Mouse (Mus musculus) liver, embryonic 15.5 days (tissue): ENCODE results near the gene Gpr19. TPM values are rescaled to one million over a fixed set of nuclear protein-coding genes. Genes with fewer than 3 reads are reported as not detected.
A peak's percentile ranks its signal among the peaks of the same experiment; 100 is the strongest.

Experiments used
- ATAC-seq: fragments of 200-750 bp; cut with Nextera tagmentation; 2 replicates; pipeline ENCODE4 v1.8.0; 2017; ENCODE audit warnings: moderate number of reproducible peaks, mild to moderate bottlenecking, moderate library complexity; ENCODE audit not compliant: insufficient read depth
- H3K27ac ChIP-seq: fragments of 300-500 bp; sonication (generic); replicated peaks from 2 replicates; pipeline ENCODE4 v1.5.1; 2015; ENCODE audit warnings: mild to moderate bottlenecking, inconsistent platforms
- H3K27me3 ChIP-seq: fragments of 300-500 bp; sonication (generic); 2 replicates; pipeline ENCODE4 v1.6.1; 2015; ENCODE audit warnings: mild to moderate bottlenecking, inconsistent platforms
- H3K36me3 ChIP-seq: fragments of 300-500 bp; sonication (generic); replicated peaks from 2 replicates; pipeline ENCODE4 v1.6.1; 2015; ENCODE audit warnings: moderate library complexity, mild to moderate bottlenecking, inconsistent platforms
- H3K4me1 ChIP-seq: fragments of 300-500 bp; sonication (generic); replicated peaks from 2 replicates; pipeline ENCODE4 v1.6.1; 2015; ENCODE audit warnings: inconsistent platforms
- H3K4me2 ChIP-seq: fragments of 300-500 bp; sonication (generic); 2 replicates; pipeline ENCODE4 v1.6.1; 2015; ENCODE audit warnings: moderate library complexity, mild to moderate bottlenecking, inconsistent platforms
- H3K4me3 ChIP-seq: fragments of 300-500 bp; sonication (generic); replicated peaks from 2 replicates; pipeline ENCODE4 v1.5.1; 2015; ENCODE audit warnings: mild to moderate bottlenecking, inconsistent platforms
- H3K9ac ChIP-seq: fragments of 300-500 bp; sonication (generic); 2 replicates; pipeline ENCODE4 v1.6.1; 2015; ENCODE audit warnings: moderate library complexity, mild to moderate bottlenecking, inconsistent platforms
- H3K9me3 ChIP-seq: fragments of 300-500 bp; sonication (generic); replicated peaks from 2 replicates; pipeline ENCODE4 v1.6.1; 2016; ENCODE audit warnings: inconsistent platforms
- WGBS: fragments of 180-500 bp; shearing (Covaris S2); methylation state at CpG from one replicate; pipeline ENCODE4 v1.1.7; 2015; ENCODE audit warnings: mixed read lengths; ENCODE audit not compliant: insufficient replicate concordance; 5-methylcytosine and 5-hydroxymethylcytosine counted together
- polyA plus RNA-seq: library from polyadenylated mRNA; unstranded; fragments of >200 nt; fragmentation: Nextera tagmentation; extraction: Ambion mirVana; gene quantifications from 2 replicates; pipeline ENCODE4 v1.2.1, GENCODE M21; 2015

Gene Gpr19
- polyA plus RNA-seq, 1 experiment from 2014 or later = 5.6 TPM

- Histone ChIP-seq H3K27me3 (no peaks in the 10 kb centered on the region), H3K4me1 (peaks cover 40% of the 10 kb centered on the region), H3K36me3 (no peaks in the 10 kb centered on the region), H3K9ac (no peak overlapping the region), H3K4me2 (no peak overlapping the region), H3K9me3 (no peaks in the 10 kb centered on the region), H3K4me3 (no peak overlapping the region), H3K27ac (peak overlapping the region; percentile 61)
- 75% methylated on average over 10 of the region's 10 CpGs for WGBS
- ATAC-seq = peak; percentile 81
Measured at GRCm38 (mm10) chr6:134903891-134904884, 5.8 kb upstream of the Gpr19 start.

- 67% methylated on average over 4 of the region's 4 CpGs for whole genome bisulfite sequencing
- Histone ChIP-seq H3K9ac (no peak overlapping the region), H3K4me1 (peaks cover 43% of the 10 kb centered on the region), H3K4me2 (no peak overlapping the region), H3K9me3 (no peaks in the 10 kb centered on the region), H3K27ac (peak overlapping the region; percentile 61; the same call in 1 of the 2 replicates), H3K4me3 (no peak overlapping the region), H3K27me3 (no peaks in the 10 kb centered on the region), H3K36me3 (no peaks in the 10 kb centered on the region)
- no peak for ATAC-seq
Measured at GRCm38 (mm10) chr6:134903368-134903767, 5.0 kb upstream of the Gpr19 start.

DNA sequence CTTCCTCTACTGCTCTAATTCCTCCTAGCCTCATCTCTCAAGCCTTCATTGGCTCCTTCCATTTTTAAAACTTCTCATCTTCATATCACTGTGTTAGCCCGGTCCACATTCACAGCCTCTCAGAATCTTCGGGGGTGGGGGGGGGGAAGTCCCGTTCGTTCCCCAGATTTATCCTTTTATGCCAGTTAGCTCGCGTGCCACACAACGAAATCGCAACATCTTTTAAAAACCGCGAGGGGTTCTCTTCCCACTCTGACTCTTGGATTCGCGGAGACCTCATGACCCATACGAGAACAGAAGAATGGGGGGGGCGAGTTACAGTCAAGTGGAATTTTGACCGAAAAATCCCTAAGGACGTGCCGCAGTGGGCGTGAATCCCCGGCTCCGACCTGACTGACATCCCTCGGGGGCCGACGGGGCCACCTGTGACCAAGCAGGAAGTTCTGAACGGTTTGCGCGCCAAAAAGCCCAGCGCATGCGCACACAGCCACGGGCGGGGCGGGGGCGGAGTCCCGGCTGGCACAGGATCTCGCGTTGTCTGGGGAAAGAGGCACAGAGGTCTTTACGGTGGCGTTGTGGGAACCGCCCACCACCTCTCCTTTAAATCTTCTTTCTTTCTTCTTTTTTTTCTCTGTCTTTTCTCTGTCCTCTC lies 809 bp downstream of the Gpr19 start:
- peak overlapping the region; percentile 100 for H3K27ac ChIP-seq
- H3K27me3 ChIP-seq = no peaks in the 10 kb centered on the region
- peak; percentile 89 for ATAC-seq
- peak overlapping the region; percentile 93 for H3K4me2 ChIP-seq
- H3K4me3 ChIP-seq = peak overlapping the region; percentile 73
- under 1% methylated on average over 38 of the region's 38 CpGs for WGBS
- H3K9ac ChIP-seq = peak overlapping the region; percentile 76
- no peaks in the 10 kb centered on the region for H3K9me3 ChIP-seq
- no peaks in the 10 kb centered on the region for H3K36me3 ChIP-seq
- peaks cover 41% of the 10 kb centered on the region for H3K4me1 ChIP-seq

- Histone ChIP-seq H3K9me3 (no peaks in the 10 kb centered on the region), H3K9ac (peak overlapping the region; percentile 76), H3K27ac (peak overlapping the region; percentile 100), H3K36me3 (no peaks in the 10 kb centered on the region), H3K4me1 (peaks cover 35% of the 10 kb centered on the region), H3K4me2 (peak overlapping the region; percentile 93), H3K27me3 (no peaks in the 10 kb centered on the region), H3K4me3 (peak overlapping the region; percentile 73)
- 36% methylated on average over 15 of the region's 15 CpGs for WGBS
- ATAC-seq = no peak
Measured at GRCm38 (mm10) chr6:134896570-134897436, 1.6 kb downstream of the Gpr19 start.

DNA sequence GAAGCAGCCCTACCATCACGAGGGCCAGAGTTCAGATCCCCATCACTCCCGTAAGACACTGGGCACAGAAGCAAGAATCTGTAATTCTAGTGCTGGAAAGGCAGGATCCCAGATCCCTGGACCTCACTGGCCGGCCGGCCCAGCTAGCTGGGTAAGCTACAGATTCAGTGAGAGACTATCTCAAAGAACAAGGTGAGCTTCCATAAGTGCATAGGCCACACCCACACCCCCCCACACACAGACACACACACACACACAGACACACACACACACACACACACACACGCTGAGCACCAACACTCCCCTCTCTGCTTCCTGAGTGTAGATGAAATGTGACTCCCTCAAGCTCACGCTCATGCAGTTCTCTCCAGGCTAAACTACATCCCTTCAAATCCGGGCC lies 7.9 kb downstream of the Gpr19 start:
- peaks cover 23% of the 10 kb centered on the region for H3K27me3 ChIP-seq
- no peak overlapping the region for H3K4me2 ChIP-seq
- 61% methylated on average over 7 of the region's 7 CpGs for WGBS
- H3K4me1 ChIP-seq = no peaks in the 10 kb centered on the region
- no peak overlapping the region for H3K4me3 ChIP-seq
- no peaks in the 10 kb centered on the region for H3K9me3 ChIP-seq
- H3K27ac ChIP-seq = no peak overlapping the region
- no peaks in the 10 kb centered on the region for H3K36me3 ChIP-seq
- no peak overlapping the region for H3K9ac ChIP-seq
- no peak for ATAC-seq

DNA sequence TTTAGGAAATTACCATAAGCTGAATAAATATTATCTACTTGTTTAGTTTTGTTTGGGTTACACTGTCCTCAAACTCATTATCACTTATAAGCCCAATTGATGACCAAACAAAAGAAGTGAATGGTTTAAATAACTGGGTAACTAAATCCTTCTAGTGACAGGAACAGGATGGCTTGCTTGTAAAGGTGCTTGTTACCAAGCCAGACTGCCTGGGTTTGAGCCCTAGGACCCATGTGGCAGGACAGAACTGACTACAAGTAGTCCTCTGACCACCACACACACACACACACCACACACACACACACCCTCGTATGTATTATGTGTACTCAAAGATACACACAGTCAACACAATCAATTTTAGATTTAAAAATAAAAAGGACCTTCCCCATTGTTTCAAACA lies 8.6 kb downstream of the Gpr19 start:
- no peak overlapping the region for H3K27ac ChIP-seq
- peaks cover 23% of the 10 kb centered on the region for H3K27me3 ChIP-seq
- no peaks in the 10 kb centered on the region for H3K36me3 ChIP-seq
- no peak overlapping the region for H3K9ac ChIP-seq
- no peaks in the 10 kb centered on the region for H3K9me3 ChIP-seq
- H3K4me3 ChIP-seq = no peak overlapping the region
- no peaks in the 10 kb centered on the region for H3K4me1 ChIP-seq
- no peak overlapping the region for H3K4me2 ChIP-seq
- 50% methylated on average over 1 of the region's 1 CpGs for WGBS
- ATAC-seq = no peak

GRCm38 (mm10) chr6:134888563-134889017 lies 9.8 kb downstream of the Gpr19 start:
- H3K4me2 ChIP-seq = no peak overlapping the region

DNA sequence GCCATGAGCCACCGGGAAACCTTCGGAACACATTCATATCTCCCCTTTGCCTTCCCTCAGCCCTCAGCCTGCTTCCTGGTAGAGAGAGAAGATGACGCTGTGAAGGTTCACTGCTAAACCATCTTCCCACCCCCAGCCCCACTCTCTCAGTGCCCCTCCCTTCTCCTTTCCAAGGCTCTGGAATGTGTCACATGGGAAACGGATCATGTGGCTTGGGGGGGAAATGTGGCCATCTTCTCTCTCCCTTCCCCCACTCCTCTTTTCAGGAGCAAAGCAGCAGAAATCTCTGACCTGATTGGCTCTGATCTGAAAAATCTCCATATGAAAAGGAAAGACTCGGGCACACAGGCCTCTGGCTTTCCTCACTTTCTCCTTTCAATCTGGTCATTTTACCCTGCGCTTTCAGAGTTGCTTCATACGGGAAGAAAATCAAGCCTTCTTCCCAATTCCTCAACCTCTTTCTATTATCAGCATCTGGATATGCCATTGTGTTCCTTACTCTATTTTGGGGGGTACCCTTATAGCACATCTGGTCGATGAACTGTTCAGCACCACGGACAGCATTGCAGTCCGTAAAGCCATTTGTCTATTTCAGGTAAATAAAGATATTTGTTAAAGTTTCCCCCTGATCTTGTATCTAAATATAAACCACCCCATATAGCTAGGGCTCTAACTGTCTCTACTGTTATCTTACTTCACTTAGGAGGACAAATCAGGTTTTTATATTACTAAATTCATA lies 10.5 kb downstream of the Gpr19 start:
- H3K4me3 ChIP-seq = no peak overlapping the region
- no peak overlapping the region for H3K4me2 ChIP-seq
- 16% methylated on average over 10 of the region's 10 CpGs for WGBS
- no peak overlapping the region for H3K9ac ChIP-seq
- H3K27ac ChIP-seq = no peak overlapping the region
- no peaks in the 10 kb centered on the region for H3K9me3 ChIP-seq
- H3K27me3 ChIP-seq = peaks cover 23% of the 10 kb centered on the region
- H3K4me1 ChIP-seq = no peaks in the 10 kb centered on the region
- H3K36me3 ChIP-seq = no peaks in the 10 kb centered on the region
- no peak for ATAC-seq

More at GRCm38 (mm10) chr6:134888563-134889017, 9.8 kb downstream of the Gpr19 start:
- peaks cover 23% of the 10 kb centered on the region for H3K27me3 ChIP-seq
- no peaks in the 10 kb centered on the region for H3K9me3 ChIP-seq
- no peaks in the 10 kb centered on the region for H3K36me3 ChIP-seq
- H3K9ac ChIP-seq = no peak overlapping the region
- H3K4me1 ChIP-seq = no peaks in the 10 kb centered on the region
- no peak overlapping the region for H3K27ac ChIP-seq
- no peak overlapping the region for H3K4me3 ChIP-seq
- ATAC-seq = no peak
- 19% methylated on average over 4 of the region's 4 CpGs for WGBS

- peaks cover 23% of the 10 kb centered on the region for H3K27me3 ChIP-seq
- H3K27ac ChIP-seq = no peak overlapping the region
- 46% methylated on average over 5 of the region's 5 CpGs for WGBS
- H3K4me1 ChIP-seq = no peaks in the 10 kb centered on the region
- no peak for ATAC-seq
- H3K36me3 ChIP-seq = no peaks in the 10 kb centered on the region
- H3K9ac ChIP-seq = no peak overlapping the region
- no peaks in the 10 kb centered on the region for H3K9me3 ChIP-seq
- no peak overlapping the region for H3K4me3 ChIP-seq
- no peak overlapping the region for H3K4me2 ChIP-seq
Measured at GRCm38 (mm10) chr6:134887008-134887407, 11.4 kb downstream of the Gpr19 start.

- ATAC-seq = no peak
- no peak overlapping the region for H3K4me3 ChIP-seq
- no peak overlapping the region for H3K4me2 ChIP-seq
- H3K36me3 ChIP-seq = no peaks in the 10 kb centered on the region
- H3K4me1 ChIP-seq = no peaks in the 10 kb centered on the region
- peaks cover 23% of the 10 kb centered on the region for H3K27me3 ChIP-seq
- no peak overlapping the region for H3K27ac ChIP-seq
- H3K9me3 ChIP-seq = no peaks in the 10 kb centered on the region
- H3K9ac ChIP-seq = no peak overlapping the region
- WGBS = 74% methylated on average over 8 of the region's 8 CpGs
Measured at GRCm38 (mm10) chr6:134886475-134886874, 11.9 kb downstream of the Gpr19 start.
